Mouse (Mus musculus): ENCODE data around the gene Bbs9. TPM values are rescaled to one million over a fixed set of nuclear protein-coding genes. Genes with fewer than 3 reads are reported as not detected.

The Bbs9 gene
- total and polyA plus RNA-seq, 3 experiments, result 6.9 to 9.1 (median 7.8) TPM

- Histone ChIP-seq H3K9me3 (replicated peaks; ENCODE audit: low read length) (no peaks in the 10 kb centered on the region), H3K79me2 (replicated peaks; ENCODE audit: control insufficient read depth, extremely low read depth, insufficient read depth, poor library complexity, severe bottlenecking) (no peaks in the 10 kb centered on the region), H3K4me2 (ENCODE audit: insufficient read depth, low read depth, poor library complexity, severe bottlenecking) (no peak overlapping the region), H3K9ac (ENCODE audit: insufficient read depth, low read depth) (no peak overlapping the region), H3K27ac (ENCODE audit: insufficient read depth, low read depth) (no peak overlapping the region), H3K27me3 (replicated peaks) (no peaks in the 10 kb centered on the region), H3K4me3 (replicated peaks in 1 of 3; ENCODE audit: low read depth in 2 of 3, low read length in 2 of 3, poor library complexity in 1 of 3) (no peak overlapping the region), H3K36me3 (replicated peaks in 1 of 2; ENCODE audit: control insufficient read depth in 1 of 2, insufficient read depth in 1 of 2, low read length in 1 of 2) (peaks cover 11 to 36% of the 10 kb centered on the region in 2 experiments), H3K4me1 (ENCODE audit: control insufficient read depth in 1 of 2, insufficient read depth in 2 of 2) (no peaks in the 10 kb centered on the region)
- no peak for DNase-seq (ENCODE audit: extremely low read depth)
- in situ Hi-C loops (cut with MboI; ENCODE audit: low pct_ligation_motif_present, low pct_unique_long_range_greater_than_20kb, low sequenced_read_pairs) (no loop called here), dilution Hi-C loops (cut with MboI; ENCODE audit: extremely low pct_ligation_motif_present, extremely low pct_unique_long_range_greater_than_20kb, low sequenced_read_pairs) (no loop called here)
- TF ChIP-seq IRF4 (IDR thresholded peaks at IDR 0.05; ENCODE audit: low read depth, low read length), result no peak
- no peak for TF ChIP-seq HCFC1 (IDR thresholded peaks at IDR 0.05; ENCODE audit: low read depth, low read length)
- TF ChIP-seq MAZ (IDR thresholded peaks at IDR 0.05; ENCODE audit: low read depth, low read length), result no peak
- TF ChIP-seq MEF2A (IDR thresholded peaks at IDR 0.05; ENCODE audit: borderline replicate concordance, low read depth, low read length), result no peak
- no peak for TF ChIP-seq ELF1 (IDR thresholded peaks at IDR 0.05; ENCODE audit: low read depth, low read length)
- TF ChIP-seq RAD21 (IDR thresholded peaks at IDR 0.05; ENCODE audit: low read depth, low read length), result no peak
- no peak for TF ChIP-seq ZNF384 (IDR thresholded peaks at IDR 0.05; ENCODE audit: low read depth, low read length)
Observed at GRCm38 (mm10) chr9:22443157-22443556, 32.4 kb upstream of the Bbs9 start.

- in situ Hi-C loops (cut with MboI; ENCODE audit: low pct_ligation_motif_present, low pct_unique_long_range_greater_than_20kb, low sequenced_read_pairs), result no loop called here
Observed at GRCm38 (mm10) chr9:22445123-22445522, 30.4 kb upstream of the Bbs9 start.

GRCm38 (mm10) chr9:22447213-22447612 is 28.3 kb upstream of the Bbs9 start:
- no peak overlapping the region for H3K27ac ChIP-seq (ENCODE audit: insufficient read depth, low read depth)
- TF ChIP-seq MEF2A (IDR thresholded peaks at IDR 0.05; ENCODE audit: borderline replicate concordance, low read depth, low read length) (no peak), UBTF (IDR thresholded peaks at IDR 0.05; ENCODE audit: low read depth, low read length) (no peak), IRF4 (IDR thresholded peaks at IDR 0.05; ENCODE audit: low read depth, low read length) (no peak), GABPA (IDR thresholded peaks at IDR 0.05; ENCODE audit: insufficient replicate concordance, low read depth, low read length) (no peak)
- H3K9ac ChIP-seq (ENCODE audit: insufficient read depth, low read depth), result no peak overlapping the region
- dilution Hi-C loops (cut with MboI; ENCODE audit: extremely low pct_ligation_motif_present, extremely low pct_unique_long_range_greater_than_20kb, low sequenced_read_pairs), result no loop called here
- DNase-seq (ENCODE audit: extremely low read depth), result no peak
- H3K4me3 ChIP-seq (replicated peaks in 1 of 3; ENCODE audit: low read depth in 2 of 3, low read length in 2 of 3, poor library complexity in 1 of 3), result no peak overlapping the region
- H3K36me3 ChIP-seq (replicated peaks in 1 of 2; ENCODE audit: control insufficient read depth in 1 of 2, insufficient read depth in 1 of 2, low read length in 1 of 2), result peaks cover 36 to 75% of the 10 kb centered on the region in 2 experiments
- H3K27me3 ChIP-seq (replicated peaks), result no peaks in the 10 kb centered on the region
- H3K4me1 ChIP-seq (ENCODE audit: control insufficient read depth in 1 of 2, insufficient read depth in 2 of 2), result peaks cover 7 to 11% of the 10 kb centered on the region in 2 experiments; a peak in 3 of 4 replicates
- in situ Hi-C loops (cut with MboI; ENCODE audit: low pct_ligation_motif_present, low pct_unique_long_range_greater_than_20kb, low sequenced_read_pairs), result no loop called here
- H3K9me3 ChIP-seq (replicated peaks; ENCODE audit: low read length), result no peaks in the 10 kb centered on the region
- no peaks in the 10 kb centered on the region for H3K79me2 ChIP-seq (replicated peaks; ENCODE audit: control insufficient read depth, extremely low read depth, insufficient read depth, poor library complexity, severe bottlenecking)
- no peak overlapping the region for H3K4me2 ChIP-seq (ENCODE audit: insufficient read depth, low read depth, poor library complexity, severe bottlenecking)

More at GRCm38 (mm10) chr9:22445123-22445522, 30.4 kb upstream of the Bbs9 start:
- no peaks in the 10 kb centered on the region for H3K27me3 ChIP-seq (replicated peaks)
- no peak overlapping the region for H3K4me2 ChIP-seq (ENCODE audit: insufficient read depth, low read depth, poor library complexity, severe bottlenecking)
- H3K9me3 ChIP-seq (replicated peaks; ENCODE audit: low read length), result no peaks in the 10 kb centered on the region
- no peak overlapping the region for H3K27ac ChIP-seq (ENCODE audit: insufficient read depth, low read depth)
- no peaks in the 10 kb centered on the region for H3K79me2 ChIP-seq (replicated peaks; ENCODE audit: control insufficient read depth, extremely low read depth, insufficient read depth, poor library complexity, severe bottlenecking)
- peaks cover 7 to 11% of the 10 kb centered on the region in 2 experiments; a peak in 3 of 4 replicates for H3K4me1 ChIP-seq (ENCODE audit: control insufficient read depth in 1 of 2, insufficient read depth in 2 of 2)
- no peak overlapping the region for H3K4me3 ChIP-seq (replicated peaks in 1 of 3; ENCODE audit: low read depth in 2 of 3, low read length in 2 of 3, poor library complexity in 1 of 3)
- dilution Hi-C loops (cut with MboI; ENCODE audit: extremely low pct_ligation_motif_present, extremely low pct_unique_long_range_greater_than_20kb, low sequenced_read_pairs), result no loop called here
- peaks cover 26 to 55% of the 10 kb centered on the region in 2 experiments for H3K36me3 ChIP-seq (replicated peaks in 1 of 2; ENCODE audit: control insufficient read depth in 1 of 2, insufficient read depth in 1 of 2, low read length in 1 of 2)
- no peak overlapping the region for H3K9ac ChIP-seq (ENCODE audit: insufficient read depth, low read depth)
- TF ChIP-seq JUND (conservative IDR thresholded peaks at IDR 0.05; ENCODE audit: low read depth, low read length), result no peak
- DNase-seq (ENCODE audit: extremely low read depth), result no peak
